In the genomic region with DNA sequence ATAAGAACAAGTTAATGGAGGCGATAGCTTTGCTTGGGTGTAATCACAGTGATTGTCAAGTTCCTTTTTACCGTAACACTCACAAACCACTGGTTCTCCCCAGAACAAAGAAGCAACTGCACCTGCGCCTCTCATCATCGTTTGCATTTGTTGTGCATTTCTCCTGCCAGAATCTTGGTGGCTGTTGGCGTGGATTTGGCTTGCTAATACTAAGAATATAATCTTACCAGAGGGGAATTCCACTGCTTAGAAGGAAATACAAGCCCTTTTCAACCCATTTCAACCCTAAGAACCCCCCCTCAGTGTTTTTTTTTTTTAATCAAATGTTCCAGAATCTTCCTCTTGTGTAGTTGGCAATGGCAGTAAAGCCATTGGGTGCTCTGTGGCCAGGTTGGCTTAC, we compare ENCODE assay signal across 26 mouse cellular contexts.
DNase-seq lines count a peak whose midpoint lies in the region; ATAC-seq and TF ChIP-seq lines count a peak whose summit lies in the region.
"Had no signal": no experiment of that assay in that cellular context is flagged by ENCODE, and none has a peak within 500 bp of the region (broad histone marks: within the 10 kb centered on the region; RNA-seq: fewer than 3 reads in every experiment).

No protein-coding gene starts in this region.

- H3K4me3 ChIP-seq in CH12.LX (replicated peaks in 1 of 3; ENCODE audit: low read depth in 2 of 3, low read length in 2 of 3, poor library complexity in 1 of 3) = no peak overlapping the region
- H3K4me3 ChIP-seq in kidney, embryonic 15.5 days (replicated peaks) = no peak overlapping the region
- H3K4me3 ChIP-seq: embryonic facial prominence, embryonic 12.5 days; erythroblast, embryonic 14.5 days; forebrain, embryonic 12.5 days; forebrain, embryonic 15.5 days; heart, embryonic 12.5 days; heart, embryonic 15.5 days; hindbrain, embryonic 10.5 days; hindbrain, embryonic 13.5 days had no signal

- WGBS in kidney, embryonic 15.5 days = 93% methylated on average over 5 of the region's 5 CpGs

- TF ChIP-seq RAD21 in CH12.LX (IDR thresholded peaks at IDR 0.05; ENCODE audit: low read depth, low read length) = peak; percentile 18

- in situ Hi-C loops in CH12.LX (cut with MboI; ENCODE audit: low pct_ligation_motif_present, low pct_unique_long_range_greater_than_20kb, low sequenced_read_pairs) = no loop called here

- no peak overlapping the region for H3K9ac ChIP-seq in CH12.LX (ENCODE audit: insufficient read depth, low read depth)
- H3K9ac ChIP-seq in kidney, embryonic 15.5 days = no peak overlapping the region
- H3K9ac ChIP-seq: embryonic facial prominence, embryonic 12.5 days; forebrain, embryonic 12.5 days; forebrain, embryonic 15.5 days; heart, embryonic 12.5 days; heart, embryonic 15.5 days; hindbrain, embryonic 13.5 days had no signal

- H3K36me3 ChIP-seq in CH12.LX (replicated peaks in 1 of 2; ENCODE audit: control insufficient read depth in 1 of 2, insufficient read depth in 1 of 2, low read length in 1 of 2) = peaks cover 3 to 41% of the 10 kb centered on the region in 2 experiments
- no peaks in the 10 kb centered on the region for H3K36me3 ChIP-seq in kidney, embryonic 15.5 days
- H3K36me3 ChIP-seq: embryonic facial prominence, embryonic 12.5 days; forebrain, embryonic 12.5 days; forebrain, embryonic 15.5 days; heart, embryonic 15.5 days; hindbrain, embryonic 13.5 days had no signal

- peaks cover 24 to 82% of the 10 kb centered on the region in 2 experiments for H3K4me1 ChIP-seq in CH12.LX (ENCODE audit: control insufficient read depth in 1 of 2, insufficient read depth in 2 of 2)
- peaks cover 11% of the 10 kb centered on the region for H3K4me1 ChIP-seq in kidney, embryonic 15.5 days

- peaks cover 6% of the 10 kb centered on the region for H3K9me3 ChIP-seq in CH12.LX (replicated peaks; ENCODE audit: low read length)
- H3K9me3 ChIP-seq in kidney, embryonic 15.5 days (replicated peaks) = no peaks in the 10 kb centered on the region
- H3K9me3 ChIP-seq: embryonic facial prominence, embryonic 12.5 days; forebrain, embryonic 12.5 days; forebrain, embryonic 15.5 days; heart, embryonic 12.5 days; heart, embryonic 15.5 days; hindbrain, embryonic 10.5 days; hindbrain, embryonic 13.5 days had no signal

- ATAC-seq in kidney, embryonic 15.5 days (replicated peaks; ENCODE audit: low FRiP score) = no peak
- ATAC-seq: forebrain, embryonic 15.5 days; hindbrain, embryonic 16.5 days; intestine, postnatal 0 days had no signal

- H3K27me3 ChIP-seq in CH12.LX (replicated peaks) = no peaks in the 10 kb centered on the region
- no peaks in the 10 kb centered on the region for H3K27me3 ChIP-seq in kidney, embryonic 15.5 days
- H3K27me3 ChIP-seq: embryonic facial prominence, embryonic 12.5 days; forebrain, embryonic 12.5 days; forebrain, embryonic 15.5 days; heart, embryonic 12.5 days; heart, embryonic 15.5 days; hindbrain, embryonic 13.5 days had no signal

- peak overlapping the region; percentile 43; the same call in 1 of the 2 replicates for H3K27ac ChIP-seq in CH12.LX (ENCODE audit: insufficient read depth, low read depth)
- H3K27ac ChIP-seq in kidney, embryonic 15.5 days = no peak overlapping the region
- H3K27ac ChIP-seq: embryonic facial prominence, embryonic 12.5 days; forebrain, embryonic 12.5 days; forebrain, embryonic 15.5 days; heart, embryonic 15.5 days; hindbrain, embryonic 10.5 days; hindbrain, embryonic 13.5 days had no signal

- peak; percentile 94 for TF ChIP-seq EP300 in CH12.LX (IDR thresholded peaks at IDR 0.05; ENCODE audit: low read length)

- DNase-seq in thymus, postnatal 0 days (ENCODE audit: low spot score) = peak; percentile 42
- no peak for DNase-seq in thymus, postnatal 10 days (ENCODE audit: low spot score in 2 of 2)
- DNase-seq in CH12.LX (ENCODE audit: extremely low read depth) = peak; percentile 85
- peak; percentile 57 for DNase-seq in induced T-regulatory cell, adult 2 months (ENCODE audit: low read depth)
- no peak for DNase-seq in c-Kit-positive CD71-positive TER-119-positive erythroid progenitor cells, embryonic 14.5 days (ENCODE audit: low spot score)
- DNase-seq in right cerebral cortex, postnatal 14 days = no peak
- DNase-seq: adrenal gland, postnatal 10 days; adrenal gland, postnatal 36 days; cerebellum, adult 11-12 months; cerebellum, adult 8-10 months; cerebellum, postnatal 10 days; gastrocnemius, postnatal 25 days; heart, adult 18-20 months; heart, postnatal 10 days; heart, postnatal 36 days had no signal

- H3K4me2 ChIP-seq in CH12.LX (ENCODE audit: insufficient read depth, low read depth, poor library complexity, severe bottlenecking) = peak overlapping the region; percentile 48
- no peak overlapping the region for H3K4me2 ChIP-seq in kidney, embryonic 15.5 days
- H3K4me2 ChIP-seq: embryonic facial prominence, embryonic 12.5 days; forebrain, embryonic 12.5 days; forebrain, embryonic 15.5 days; heart, embryonic 12.5 days; heart, embryonic 15.5 days; hindbrain, embryonic 13.5 days had no signal

- no peak for TF ChIP-seq CTCF in CH12.LX (conservative IDR thresholded peaks at IDR 0.05 in 1 of 2, IDR thresholded peaks at IDR 0.05 in 1 of 2; ENCODE audit: low read depth in 2 of 2, low read length in 2 of 2)

- dilution Hi-C loops in CH12.LX (cut with MboI; ENCODE audit: extremely low pct_ligation_motif_present, extremely low pct_unique_long_range_greater_than_20kb, low sequenced_read_pairs) = no loop called here

- no peaks in the 10 kb centered on the region for H3K79me2 ChIP-seq in CH12.LX (replicated peaks; ENCODE audit: control insufficient read depth, extremely low read depth, insufficient read depth, poor library complexity, severe bottlenecking)

- peak; percentile 38; the same call in 1 of the 2 replicates for TF ChIP-seq POLR2A in CH12.LX (IDR thresholded peaks at IDR 0.05; ENCODE audit: low read depth, low read length)

TF ChIP-seq in CH12.LX, 34 proteins besides CTCF, POLR2A, EP300 and RAD21:
- TF ChIP-seq SIN3A (IDR thresholded peaks at IDR 0.05; ENCODE audit: low read length) (no peak), ELF1 (IDR thresholded peaks at IDR 0.05; ENCODE audit: low read depth, low read length) (0 out of 2 replicates have a peak, but pooled peaks have one; percentile 18), ZC3H11A (IDR thresholded peaks at IDR 0.05; ENCODE audit: low read depth, low read length) (no peak), JUND (conservative IDR thresholded peaks at IDR 0.05; ENCODE audit: low read depth, low read length) (peak; percentile 76), NELFE (IDR thresholded peaks at IDR 0.05; ENCODE audit: low read depth, low read length) (no peak), NRF1 (IDR thresholded peaks at IDR 0.05; ENCODE audit: low read depth, low read length) (peak; percentile 70), RCOR1 (conservative IDR thresholded peaks at IDR 0.05; ENCODE audit: low read depth, low read length) (no peak), HCFC1 (IDR thresholded peaks at IDR 0.05; ENCODE audit: low read depth, low read length) (no peak), USF1 (IDR thresholded peaks at IDR 0.05; ENCODE audit: low read depth, low read length) (no peak), MAFK (IDR thresholded peaks at IDR 0.05; ENCODE audit: insufficient replicate concordance, low read length) (peak; percentile 42; the same call in 1 of the 2 replicates), MXI1 (IDR thresholded peaks at IDR 0.05; ENCODE audit: low read depth, low read length) (no peak), KAT2A (IDR thresholded peaks at IDR 0.05; ENCODE audit: insufficient replicate concordance, low read length) (no peak), MAZ (IDR thresholded peaks at IDR 0.05; ENCODE audit: low read depth, low read length) (peak; percentile 87), MAX (IDR thresholded peaks at IDR 0.05; ENCODE audit: low read length) (no peak), POLR2AphosphoS2 (IDR thresholded peaks at IDR 0.05; ENCODE audit: low read depth, low read length) (no peak), UBTF (IDR thresholded peaks at IDR 0.05; ENCODE audit: low read depth, low read length) (no peak), ZMIZ1 (IDR thresholded peaks at IDR 0.05; ENCODE audit: low read depth, low read length) (no peak), ZKSCAN1 (IDR thresholded peaks at IDR 0.05; ENCODE audit: borderline replicate concordance, low read depth, low read length) (no peak), ZNF384 (IDR thresholded peaks at IDR 0.05; ENCODE audit: low read depth, low read length) (peak; percentile 96), ETS1 (conservative IDR thresholded peaks at IDR 0.05; ENCODE audit: low read depth, low read length) (peak; percentile 86), E2F4 (IDR thresholded peaks at IDR 0.05; ENCODE audit: insufficient replicate concordance, low read depth, low read length) (no peak), JUN (IDR thresholded peaks at IDR 0.05; ENCODE audit: insufficient read depth, low read depth, low read length) (peak; percentile 40), MEF2A (IDR thresholded peaks at IDR 0.05; ENCODE audit: borderline replicate concordance, low read depth, low read length) (peak; percentile 81; the same call in 1 of the 2 replicates), CHD1 (IDR thresholded peaks at IDR 0.05; ENCODE audit: low read depth, low read length) (no peak), PAX5 (IDR thresholded peaks at IDR 0.05; ENCODE audit: low read length) (no peak), CHD2 (IDR thresholded peaks at IDR 0.05; ENCODE audit: low read length) (peak; percentile 44; the same call in 1 of the 2 replicates), MYC (IDR thresholded peaks at IDR 0.05; ENCODE audit: low read depth, low read length) (no peak), USF2 (conservative IDR thresholded peaks at IDR 0.05; ENCODE audit: low read depth, low read length) (no peak), TCF12 (IDR thresholded peaks at IDR 0.05; ENCODE audit: low read depth, low read length) (peak; percentile 91), BHLHE40 (IDR thresholded peaks at IDR 0.05; ENCODE audit: low read depth, low read length) (peak; percentile 81), IRF4 (IDR thresholded peaks at IDR 0.05; ENCODE audit: low read depth, low read length) (peak; percentile 85), GABPA (IDR thresholded peaks at IDR 0.05; ENCODE audit: insufficient replicate concordance, low read depth, low read length) (no peak), TBP (conservative IDR thresholded peaks at IDR 0.05; ENCODE audit: low read depth, low read length) (no peak), SMC3 (IDR thresholded peaks at IDR 0.05; ENCODE audit: low read depth, low read length) (peak; percentile 31)

Comparison
In these comparisons a context has a peak if more than half of its experiments do, and no peak if none do; other contexts are left out.
1. DNase-seq: peak in thymus, postnatal 0 days (single experiment), CH12.LX (single experiment) and induced T-regulatory cell, adult 2 months (single experiment); none in thymus, postnatal 10 days (0 of 2), c-Kit-positive CD71-positive TER-119-positive erythroid progenitor cells, embryonic 14.5 days (single experiment) and right cerebral cortex, postnatal 14 days (single experiment).